Mouse (Mus musculus) kidney, postnatal 10 days (tissue): ENCODE measurements at regions not wholly inside any gene's neighbourhood (a gene's known extent, or its start where the extent isn't known, plus 50 kb on each side); places are given as distances from the start of the nearest gene placed in this dataset.

Source experiments
- DNase-seq: peaks from one replicate; pipeline ENCODE4 v3.0.0; 2021; ENCODE audit warnings: mixed read lengths

DNA sequence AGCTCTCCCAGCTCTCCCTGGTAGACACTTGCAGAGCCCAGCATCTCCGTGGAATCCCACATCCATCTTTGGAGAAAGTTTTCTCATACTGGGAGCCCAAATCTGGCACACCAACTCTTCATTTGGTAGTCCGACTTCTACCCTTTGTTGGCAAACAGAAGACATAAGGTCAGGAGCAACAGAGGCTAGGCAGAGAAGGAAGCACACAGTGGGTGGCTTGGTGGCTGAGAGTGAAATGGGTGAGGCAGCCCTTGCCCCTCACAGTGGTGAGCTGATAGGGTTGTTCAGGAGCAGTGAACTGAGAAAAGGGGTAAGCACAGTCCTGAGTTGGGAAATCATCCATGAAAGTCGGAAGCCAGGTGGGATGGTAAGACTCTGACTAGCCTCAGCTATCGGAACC, 157.6 kb upstream of the Arid2 start:
- no peak for DNase-seq

DNA sequence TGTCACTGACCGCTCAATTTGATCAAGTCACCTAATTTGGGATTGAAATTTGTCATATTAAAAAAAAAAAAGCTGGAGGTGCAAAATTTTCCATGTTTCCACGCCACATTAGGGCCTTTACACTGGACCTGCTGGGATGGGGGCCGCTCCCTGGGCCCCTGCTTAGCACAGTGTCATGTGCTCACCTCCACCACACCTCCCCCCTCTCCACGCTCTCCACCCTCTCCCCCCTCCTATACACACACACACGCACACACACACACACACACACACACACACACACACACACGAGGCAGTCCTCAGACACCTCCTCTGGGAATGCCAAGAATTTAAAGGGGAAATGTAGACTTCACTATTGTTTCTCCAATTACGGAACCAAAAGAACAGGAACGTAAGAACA, 156.8 kb upstream of the Arid2 start:
- no peak for DNase-seq

DNA sequence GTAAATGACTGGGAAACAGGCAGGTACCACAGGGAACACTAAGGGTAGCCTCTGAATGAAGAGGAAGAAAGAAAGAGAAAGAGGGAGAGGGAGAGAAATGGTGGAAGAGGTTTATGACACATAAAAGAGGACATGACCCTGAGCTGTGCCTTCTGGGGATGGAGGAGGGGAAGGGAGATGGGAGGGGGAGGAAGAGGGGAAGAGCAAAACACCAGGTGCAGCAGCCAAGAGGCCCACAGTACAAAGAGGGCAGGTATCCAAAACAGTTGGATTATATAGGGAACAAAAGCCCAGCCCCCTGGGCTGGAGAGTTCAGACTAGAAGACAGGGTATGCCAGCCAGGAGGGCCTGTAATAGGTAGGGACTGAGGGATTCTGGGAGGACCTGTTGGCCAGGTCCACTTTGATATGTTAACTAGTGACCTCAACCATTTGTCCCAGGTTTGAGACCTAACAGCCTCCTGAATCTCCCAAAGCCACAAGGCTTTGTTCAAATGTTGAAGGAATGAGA, 155.7 kb upstream of the Arid2 start:
- DNase-seq: no peak

DNA sequence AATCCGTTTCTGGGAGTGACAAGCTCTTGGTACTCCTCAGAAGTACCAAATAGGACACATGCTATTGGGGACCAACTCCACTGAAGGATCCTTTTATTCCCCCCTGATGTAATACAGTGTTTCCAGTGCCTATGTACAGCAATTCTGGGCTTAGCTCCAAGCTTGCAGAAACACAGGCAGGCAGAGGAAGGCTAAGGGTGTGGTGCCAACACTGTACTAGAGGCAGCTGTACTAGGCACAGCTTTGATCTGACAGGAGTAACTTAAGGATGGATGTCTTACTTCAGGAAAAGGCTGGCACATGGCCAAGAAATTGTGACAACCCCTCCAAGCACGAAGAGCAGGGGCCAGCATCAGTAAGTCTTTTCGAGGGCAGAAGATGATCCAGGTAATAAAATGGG, 154.7 kb upstream of the Arid2 start:
- peak; percentile 53 for DNase-seq

DNA sequence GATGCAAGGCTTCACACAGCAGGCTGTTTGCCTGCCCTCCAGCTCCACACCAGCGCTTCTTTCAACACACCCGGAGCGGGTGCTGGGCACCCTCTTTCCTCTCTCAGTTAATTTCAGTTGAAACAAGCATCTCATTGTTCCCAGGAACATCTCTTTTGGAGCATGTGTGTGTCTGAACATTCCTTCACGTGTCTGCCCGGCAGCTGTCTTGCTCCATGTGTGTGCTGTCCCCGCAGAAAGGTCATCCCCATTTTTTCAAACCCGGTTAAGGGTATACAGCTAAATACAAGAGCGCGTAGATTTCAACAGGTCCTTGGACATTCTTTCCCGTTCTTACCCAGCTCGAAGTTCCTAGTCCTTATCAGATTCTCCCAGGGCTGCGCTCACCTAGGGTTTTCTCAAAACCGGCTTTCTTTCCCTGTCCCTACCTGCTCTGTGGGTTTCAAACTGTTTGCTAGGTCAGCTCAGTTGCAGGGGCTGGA, 152.0 kb upstream of the Arid2 start:
- no peak for DNase-seq

DNA sequence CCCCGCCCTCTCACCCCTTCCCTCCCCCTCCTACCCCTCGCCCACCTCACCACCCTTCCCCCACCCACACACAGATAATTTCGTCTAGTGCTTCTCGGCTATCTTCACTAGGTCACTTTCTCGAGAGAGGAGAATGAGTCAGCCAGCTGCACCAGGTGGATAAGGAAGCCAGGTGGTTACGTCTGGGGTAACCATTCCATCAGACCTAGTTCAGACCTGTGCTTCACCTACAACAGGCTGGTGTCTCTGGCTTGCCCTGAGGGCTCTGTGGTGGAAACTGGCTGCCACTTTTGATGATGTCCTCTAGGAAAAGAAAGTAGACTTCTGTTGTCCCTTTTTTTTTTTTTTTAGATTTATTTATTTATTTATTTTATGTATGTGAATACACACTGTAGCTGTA, 151.5 kb upstream of the Arid2 start:
- no peak for DNase-seq

DNA sequence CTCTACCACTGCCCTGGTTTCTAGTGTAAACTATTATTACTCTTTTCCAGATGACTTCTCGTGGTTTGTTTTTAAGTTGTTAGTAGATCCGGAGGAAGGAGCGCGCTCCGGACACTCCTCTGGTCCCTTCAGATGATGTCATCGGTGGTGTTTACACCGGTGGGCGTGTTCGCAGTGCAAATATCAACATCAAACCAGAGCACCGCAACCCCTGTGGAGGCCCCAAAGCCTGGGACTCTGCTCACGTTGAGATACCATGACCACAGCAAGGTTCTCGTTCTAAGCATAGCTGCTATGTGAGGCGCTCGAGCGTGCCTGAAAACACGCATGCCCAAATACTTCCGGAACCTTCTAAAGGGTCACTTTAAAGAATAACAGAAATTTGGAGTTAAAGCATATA, 149.8 kb upstream of the Arid2 start:
- no peak for DNase-seq

DNA sequence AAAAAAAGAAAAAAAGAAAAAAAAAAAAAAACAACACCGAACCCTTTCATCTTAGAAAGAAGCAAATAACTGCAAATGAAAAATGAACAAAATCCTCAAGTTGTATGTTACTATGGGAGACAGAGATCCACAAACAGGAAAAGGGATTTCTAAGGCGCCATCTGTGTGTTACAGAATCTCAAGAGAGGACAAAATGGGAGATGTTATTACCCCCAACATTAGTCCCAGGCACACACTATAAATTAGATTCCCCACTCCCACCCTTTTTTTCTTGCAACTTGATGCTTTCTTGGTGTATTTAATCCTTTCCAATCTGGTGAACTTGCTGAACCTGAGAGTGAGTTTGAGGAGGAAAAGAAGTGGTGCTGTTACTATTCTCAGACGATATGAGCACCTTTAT, 149.4 kb upstream of the Arid2 start:
- no peak for DNase-seq

DNA sequence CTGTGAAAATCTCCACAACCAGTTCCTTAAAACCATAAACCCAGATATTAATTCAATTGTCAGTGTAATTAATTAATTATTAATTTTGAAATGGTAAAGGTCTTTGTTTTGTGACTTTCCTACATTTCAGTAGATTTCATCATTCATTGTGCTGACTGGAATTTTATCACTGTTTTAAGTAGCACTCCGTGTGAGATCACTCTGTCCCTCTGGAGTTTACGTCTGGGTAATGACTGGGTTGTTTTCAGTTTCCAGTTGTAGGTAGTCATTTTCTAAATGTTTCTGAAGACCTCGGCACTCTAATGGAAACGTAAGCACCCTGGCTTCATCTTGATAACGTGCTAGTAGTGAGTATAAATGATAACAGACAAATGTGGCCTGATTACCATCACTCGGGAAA, 133.8 kb upstream of the Arid2 start:
- DNase-seq: no peak

DNA sequence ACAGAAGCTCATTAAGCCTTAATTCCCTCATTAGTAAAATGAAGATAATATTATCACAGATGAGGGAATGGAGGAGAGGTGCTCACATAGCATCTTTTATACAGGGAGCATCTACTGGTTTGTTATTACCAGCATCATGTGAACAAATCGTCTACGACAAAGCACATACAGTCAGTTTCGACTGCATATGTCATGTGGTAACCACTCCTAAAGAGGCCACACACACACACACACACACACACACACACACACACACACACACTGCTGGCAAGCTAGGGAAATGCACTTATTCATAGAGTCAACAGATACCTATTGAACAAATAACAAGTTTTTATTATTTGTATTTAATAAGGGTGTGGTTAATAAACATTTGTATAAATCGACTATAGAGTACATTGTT, 129.0 kb upstream of the Arid2 start:
- no peak for DNase-seq

DNA sequence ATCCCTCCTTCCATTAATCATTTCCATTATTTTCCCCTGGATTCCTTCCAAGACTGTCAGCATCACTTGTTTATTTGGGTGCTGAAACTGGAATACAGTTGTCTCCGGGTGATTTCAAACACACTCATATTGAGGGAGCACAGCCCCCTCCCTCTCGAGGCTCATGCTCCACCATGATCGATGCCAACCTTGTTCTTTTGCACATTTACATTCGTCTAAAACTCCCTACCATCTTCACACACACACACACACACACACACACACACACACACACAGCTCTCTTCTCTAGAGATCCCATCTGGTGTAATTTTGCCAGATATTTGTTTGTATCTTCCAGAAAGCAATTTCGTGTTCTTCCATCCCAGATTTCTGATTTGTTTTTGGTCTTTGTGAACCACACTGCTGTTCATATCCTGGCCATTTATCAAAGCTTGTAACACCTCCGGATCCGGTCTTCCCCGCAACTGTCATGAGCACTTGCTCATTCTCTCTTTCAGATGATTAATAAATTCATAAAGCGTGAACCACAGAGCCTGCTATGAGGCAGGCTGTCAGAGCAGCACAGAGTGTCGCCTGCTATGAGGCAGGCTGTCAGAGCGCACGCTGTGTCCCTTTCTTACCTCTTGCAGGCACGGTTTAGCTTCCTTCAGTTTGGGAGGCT, 122.4 kb upstream of the Arid2 start:
- DNase-seq: no peak

DNA sequence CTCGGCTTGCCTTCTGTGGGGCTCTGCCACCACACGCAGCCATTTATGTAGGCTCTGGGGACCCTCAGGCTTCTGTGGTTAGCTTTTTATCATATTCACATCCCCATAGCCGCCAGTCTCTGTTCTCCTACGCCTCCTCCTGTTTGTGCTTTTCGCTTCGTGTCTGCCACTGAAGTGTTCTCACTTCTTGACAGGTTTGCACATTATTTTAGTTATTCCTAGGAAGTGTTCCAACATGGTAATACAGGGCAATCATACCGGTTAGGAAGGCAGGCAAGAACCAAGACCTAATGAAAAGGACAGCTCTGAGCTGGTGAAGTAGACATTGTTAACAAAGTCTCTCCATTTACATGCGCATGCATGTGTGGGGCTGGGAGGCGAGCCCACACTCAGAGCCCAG, 120.1 kb upstream of the Arid2 start:
- no peak for DNase-seq

DNA sequence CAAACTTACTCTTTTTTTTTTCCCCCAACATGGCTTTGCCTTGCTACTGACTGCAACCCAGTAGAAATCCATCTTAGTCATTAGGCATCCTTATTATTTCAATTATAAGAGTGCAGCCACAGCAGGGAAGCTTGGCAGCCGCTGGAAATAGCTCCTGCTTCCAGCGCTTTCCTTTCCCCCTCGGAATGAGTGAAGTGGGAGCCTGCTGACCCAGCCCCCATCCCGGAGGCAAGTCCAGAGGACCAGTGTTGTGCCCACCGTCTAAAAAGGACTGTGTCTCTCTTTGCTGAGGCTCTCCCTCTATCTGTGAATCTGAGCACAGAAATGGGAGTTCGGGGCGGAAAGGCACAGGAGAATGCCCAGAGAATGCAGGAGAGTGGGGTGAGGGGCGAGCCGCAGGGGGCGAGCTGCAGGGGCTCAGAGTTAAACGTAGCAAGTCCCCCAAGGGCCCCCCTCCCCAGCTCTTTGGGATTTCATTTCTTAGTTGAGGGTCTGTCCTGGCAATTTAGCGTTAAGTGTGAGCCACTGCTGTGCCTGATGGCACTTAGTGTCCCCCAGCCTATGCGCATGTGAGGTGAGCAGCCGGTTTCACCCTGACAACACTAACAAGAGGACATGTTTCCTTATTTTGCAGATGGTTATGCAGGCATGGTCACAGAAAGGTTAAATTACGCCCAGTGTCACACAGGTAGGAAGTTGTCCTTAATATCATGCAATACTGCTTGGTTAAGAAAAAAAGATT, 117.4 kb upstream of the Arid2 start:
- peak; percentile 10 for DNase-seq

DNA sequence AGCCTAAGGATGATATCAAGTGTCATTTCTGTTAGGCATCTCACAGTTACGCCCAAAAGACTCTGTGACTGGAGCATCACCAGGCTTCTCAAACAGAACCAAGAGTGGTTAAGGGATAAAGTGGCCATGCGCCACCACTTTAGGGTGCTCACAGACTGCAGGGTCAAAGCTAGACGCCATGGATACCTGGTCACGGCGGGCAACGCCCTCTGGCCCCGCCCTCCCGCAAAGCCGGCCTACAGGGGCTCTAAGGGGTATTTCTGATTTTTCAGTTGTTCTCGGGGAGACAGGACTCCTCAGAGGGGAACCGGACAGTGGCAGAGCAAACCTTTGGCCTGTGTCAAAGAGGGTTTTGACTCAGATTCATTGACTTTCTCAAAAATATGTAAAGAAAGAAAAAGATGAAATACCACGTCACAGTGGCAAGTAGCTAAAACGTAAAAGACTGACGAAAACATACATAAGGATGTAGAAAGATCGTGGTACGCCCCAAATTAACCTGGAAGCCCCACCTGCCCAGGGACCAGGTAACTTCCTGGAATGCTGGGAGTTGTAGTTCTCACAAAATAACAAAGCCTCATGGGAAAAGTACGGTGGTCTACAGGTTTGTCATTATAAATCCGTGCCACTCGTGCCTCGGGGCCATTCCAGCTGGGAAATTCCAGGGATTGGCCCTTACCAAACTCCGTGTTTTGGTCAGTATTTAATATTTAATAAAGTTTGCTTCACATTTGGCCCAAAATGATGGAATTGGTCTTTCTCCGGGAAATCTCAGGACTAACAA, 116.1 kb upstream of the Arid2 start:
- DNase-seq: peak; percentile 47

DNA sequence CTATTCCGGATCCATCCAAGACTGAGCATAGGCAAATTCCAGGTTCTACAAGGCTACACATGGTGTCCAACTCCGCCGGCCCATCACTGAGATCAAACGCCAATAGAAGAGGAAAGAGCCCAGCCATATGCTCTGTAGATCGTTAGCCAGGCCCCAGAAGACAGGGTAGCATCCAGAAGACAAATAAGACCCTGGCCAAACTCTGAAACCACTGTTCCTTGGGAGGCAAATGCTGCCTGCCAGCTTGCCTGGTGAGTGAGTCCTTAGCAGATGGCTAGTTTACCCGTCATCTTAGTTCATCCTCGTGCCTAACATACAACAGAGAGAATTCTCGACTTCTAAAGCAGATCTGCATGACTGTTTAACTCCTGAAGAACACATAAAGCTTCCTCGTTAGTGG, 109.4 kb upstream of the Arid2 start:
- no peak for DNase-seq

DNA sequence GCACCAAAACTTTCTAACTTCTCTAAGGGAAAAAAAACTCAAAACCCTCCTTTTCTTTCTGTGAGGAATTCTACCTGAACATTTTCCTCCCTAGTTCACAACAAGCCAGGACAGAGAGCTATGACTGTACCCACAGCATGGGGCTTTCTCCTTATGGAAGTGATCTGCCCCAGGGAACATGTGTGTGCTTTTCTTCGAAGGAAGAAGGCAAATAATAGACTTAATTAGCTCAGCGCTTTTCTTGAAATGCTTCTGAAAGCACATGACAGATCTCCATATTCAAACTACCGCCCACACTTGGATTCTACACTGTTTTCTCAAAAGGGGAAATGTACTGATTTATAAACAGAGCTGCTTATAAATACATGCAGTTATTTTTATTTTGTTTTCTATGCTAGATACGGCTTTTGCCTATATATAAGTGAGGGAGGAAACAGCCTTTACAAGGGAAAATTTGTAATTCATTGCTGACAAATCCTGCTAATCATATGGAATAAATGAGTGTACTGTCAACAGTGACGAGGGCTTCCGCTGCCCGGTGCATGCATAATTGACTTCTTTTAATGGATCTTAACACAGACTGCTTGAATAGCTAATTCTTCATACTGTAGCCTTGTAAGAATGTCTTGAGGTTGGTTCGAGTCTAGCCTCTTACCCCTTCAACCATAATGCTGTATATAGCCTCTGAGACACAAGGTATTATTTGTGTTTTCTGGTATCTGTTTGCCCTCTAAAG, 108.8 kb upstream of the Arid2 start:
- DNase-seq: no peak

DNA sequence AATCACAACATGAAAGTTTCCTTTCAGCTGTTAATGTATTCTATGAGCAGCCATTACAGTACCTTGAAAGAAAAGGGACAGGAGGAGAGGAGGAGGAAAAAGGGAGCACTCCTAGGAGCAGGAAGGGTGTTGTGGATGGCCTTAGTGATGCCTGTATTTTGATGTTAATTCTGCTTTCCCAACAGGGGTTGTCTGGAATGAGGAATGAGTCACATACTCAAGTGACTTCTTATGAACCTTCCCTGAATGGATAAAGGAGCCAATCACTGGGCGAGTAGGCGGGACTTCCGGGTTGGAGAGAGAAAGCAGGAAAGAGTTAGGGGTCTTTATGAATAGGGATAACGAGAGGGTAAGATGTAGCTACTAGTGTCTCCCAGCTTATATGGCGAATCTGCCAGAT, 107.8 kb upstream of the Arid2 start:
- DNase-seq: no peak

DNA sequence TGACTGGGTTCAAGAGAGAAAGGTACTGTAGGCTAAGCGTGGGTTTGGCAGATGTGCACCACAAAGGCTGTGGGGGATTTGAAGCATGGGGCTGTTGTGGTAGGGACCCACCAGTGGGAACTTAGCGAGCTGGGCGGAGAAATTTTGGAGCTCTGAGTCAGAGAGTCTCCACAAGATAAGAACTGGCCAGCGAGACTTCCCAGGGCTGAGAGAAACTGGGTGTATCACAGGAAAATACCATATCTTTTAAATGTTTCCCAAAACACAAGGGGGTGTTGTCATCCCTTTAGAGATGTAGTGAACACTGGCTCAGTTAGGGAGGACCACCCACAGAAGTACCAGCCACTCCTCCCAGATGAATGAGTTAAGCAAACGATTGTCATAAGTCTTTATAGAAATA, 107.3 kb upstream of the Arid2 start:
- no peak for DNase-seq

DNA sequence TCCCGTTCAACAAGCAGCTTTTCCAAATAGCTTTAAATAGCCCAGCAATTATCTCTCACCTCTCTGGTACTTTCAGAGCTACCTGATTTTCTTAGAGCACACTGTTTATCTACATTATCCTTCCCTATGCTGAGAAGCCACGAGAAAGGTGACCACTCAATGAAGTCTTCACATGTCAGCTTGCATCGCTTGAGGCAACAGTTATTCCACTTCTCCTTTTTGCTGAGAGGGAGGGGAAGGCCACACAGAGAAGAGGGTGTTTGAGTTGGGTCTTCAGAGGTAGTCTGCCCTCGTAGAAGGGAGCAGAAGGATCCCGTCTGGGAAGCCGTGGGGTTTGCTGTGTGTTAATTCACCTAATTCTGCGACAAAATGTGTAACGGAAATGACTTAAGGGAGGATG, 106.3 kb upstream of the Arid2 start:
- DNase-seq: no peak

DNA sequence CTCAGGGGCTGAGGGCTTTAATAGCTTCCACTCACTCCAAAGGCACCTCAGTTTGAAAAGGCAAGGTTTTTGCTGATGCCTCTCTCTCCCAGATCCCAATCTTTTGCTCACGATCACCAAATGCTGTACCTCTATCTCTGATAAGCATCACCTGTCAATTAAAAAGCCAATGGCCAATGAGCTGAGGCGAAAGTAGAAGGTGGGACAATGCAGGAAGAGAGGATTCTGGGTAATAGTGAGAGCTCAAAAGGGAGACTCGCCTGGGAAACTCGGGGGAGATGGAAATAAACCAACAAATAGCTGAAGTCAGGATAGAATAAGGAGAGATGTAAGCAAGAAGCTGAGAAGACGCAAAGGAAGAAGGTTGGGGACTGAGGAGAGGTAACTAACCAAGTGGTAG, 105.0 kb upstream of the Arid2 start:
- DNase-seq: no peak

DNA sequence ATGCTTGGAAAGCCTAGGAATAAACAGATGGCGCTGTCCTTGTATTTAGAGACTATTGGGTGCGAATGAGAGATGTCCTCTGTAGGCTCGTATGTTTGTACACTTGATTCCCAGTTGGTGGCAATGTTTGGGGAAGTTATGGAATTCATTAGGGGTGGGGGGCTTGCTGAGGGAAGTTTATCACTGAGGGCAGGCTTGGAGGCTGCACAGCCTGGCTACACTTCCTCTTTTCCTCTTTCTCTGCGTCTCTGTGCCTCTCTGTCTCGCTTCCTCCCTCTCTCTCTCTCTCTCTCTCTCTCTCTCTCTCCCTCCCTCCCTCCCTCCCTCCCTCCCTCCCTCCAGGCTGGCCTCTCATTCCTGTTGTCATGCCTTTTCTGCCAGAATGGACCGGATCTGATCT, 104.2 kb upstream of the Arid2 start:
- DNase-seq: no peak

DNA sequence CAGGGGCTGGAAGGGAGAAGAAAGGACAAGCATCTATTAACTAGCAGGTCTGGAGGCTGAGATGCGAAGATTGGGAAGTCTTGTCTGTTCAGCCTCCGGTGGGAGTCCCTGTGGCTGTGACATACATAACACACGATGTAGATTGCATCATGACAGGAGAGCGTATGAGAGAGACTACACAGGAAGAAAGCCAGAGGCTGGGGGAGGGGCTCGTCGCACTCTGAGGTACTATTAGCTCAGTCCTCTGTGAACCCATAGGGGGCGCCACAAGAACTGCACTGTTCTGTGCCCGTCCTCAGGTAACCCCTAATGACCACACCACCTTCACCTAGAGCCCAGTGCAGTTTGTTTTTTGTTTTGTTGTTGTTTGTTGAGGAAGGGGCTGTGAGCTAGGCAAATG, 102.7 kb upstream of the Arid2 start:
- peak; percentile 12 for DNase-seq

DNA sequence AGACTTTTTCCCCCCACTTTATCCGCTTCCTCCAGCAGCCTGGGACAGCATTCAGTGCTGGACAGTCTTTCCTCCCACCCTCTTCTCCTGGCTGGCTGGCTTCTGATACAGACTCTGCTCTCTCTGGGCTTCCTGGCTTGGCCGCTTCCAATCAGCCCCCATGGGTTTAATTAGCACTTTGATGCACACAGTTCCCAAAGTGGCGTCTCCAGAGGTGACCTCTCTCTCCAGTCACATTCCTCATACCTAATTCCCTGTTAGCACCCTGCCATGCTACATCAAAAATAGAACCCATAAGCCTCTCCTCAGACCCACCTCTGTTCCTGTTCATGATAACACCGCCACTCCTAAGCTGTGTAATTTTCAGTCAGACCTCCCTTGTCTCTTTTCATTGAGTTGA, 101.9 kb upstream of the Arid2 start:
- no peak for DNase-seq
